Mouse (Mus musculus) testis, adult 2 months (tissue): ENCODE data around the gene Rbms3.

Experiments used
- CTCF ChIP-seq: fragments of 200-500 bp; IDR thresholded peaks from 2 replicates; pipeline ENCODE4 v1.5.1; 2012; ENCODE audit warnings: low read depth, mild to moderate bottlenecking, inconsistent platforms, low read length, moderate library complexity; ENCODE audit not compliant: control insufficient read depth, insufficient read depth, insufficient replicate concordance
- POLR2A ChIP-seq: fragments of 200-500 bp; IDR thresholded peaks from 2 replicates; pipeline ENCODE4 v1.6.1; 2012; ENCODE audit warnings: low read depth, mild to moderate bottlenecking, inconsistent platforms, low read length, moderate library complexity; ENCODE audit not compliant: control insufficient read depth

- no peak for TF ChIP-seq CTCF
- no peak for TF ChIP-seq POLR2A
These were observed 656.1 kb downstream of the Rbms3 start for GRCm38 (mm10) chr9:116973594-116973993.
